Mouse (Mus musculus) neural tube, embryonic 14.5 days (tissue): Measurements from ENCODE around the gene Clpx. TPM values are rescaled to one million over a fixed set of nuclear protein-coding genes. Genes with fewer than 3 reads are reported as not detected.
"Not testable (repeated sequence)": the region's sequence is repeated elsewhere in the genome, so short reads cannot be mapped to it uniquely, and the experiment has no call there.

Experiments used
- ATAC-seq: fragments of 200-750 bp; cut with Nextera tagmentation; 2 replicates; pipeline ENCODE4 v1.8.0; 2017; ENCODE audit warnings: low read depth, mild to moderate bottlenecking, moderate TSS enrichment, moderate library complexity
- H3K27ac ChIP-seq: fragments of 300-500 bp; sonication (generic); 2 replicates; pipeline ENCODE4 v1.5.1; 2014; ENCODE audit warnings: low read depth, mild to moderate bottlenecking, control low read depth, low read length, moderate library complexity, mixed read lengths
- H3K27me3 ChIP-seq: fragments of 300-500 bp; sonication (generic); 2 replicates; pipeline ENCODE4 v1.6.1; 2014; ENCODE audit warnings: low read length; ENCODE audit not compliant: control insufficient read depth, insufficient read depth
- H3K36me3 ChIP-seq: fragments of 300-500 bp; sonication (generic); 2 replicates; pipeline ENCODE4 v1.6.1; 2014; ENCODE audit warnings: low read length, mixed read lengths; ENCODE audit not compliant: control insufficient read depth, insufficient read depth
- H3K4me1 ChIP-seq: fragments of 300-500 bp; sonication (generic); 2 replicates; pipeline ENCODE4 v1.6.1; 2014; ENCODE audit warnings: low read length; ENCODE audit not compliant: control insufficient read depth, insufficient read depth
- H3K4me2 ChIP-seq: fragments of 300-500 bp; sonication (generic); 2 replicates; pipeline ENCODE4 v1.6.1; 2014; ENCODE audit warnings: mild to moderate bottlenecking, low read depth, low read length, control low read depth
- H3K4me3 ChIP-seq: fragments of 300-500 bp; sonication (generic); 2 replicates; pipeline ENCODE4 v1.5.1; 2014; ENCODE audit warnings: low read depth, low read length, control low read depth, mixed read lengths
- H3K9ac ChIP-seq: fragments of 300-500 bp; sonication (generic); replicated peaks from 2 replicates; pipeline ENCODE4 v1.6.1; 2014; ENCODE audit warnings: low read depth, mild to moderate bottlenecking, control low read depth, low read length, mixed read lengths
- H3K9me3 ChIP-seq: fragments of 300-500 bp; sonication (generic); 2 replicates; pipeline ENCODE4 v1.6.1; 2016; ENCODE audit warnings: low read length; ENCODE audit not compliant: control insufficient read depth
- WGBS: fragments of 180-500 bp; shearing (Covaris S2); extraction: QIAGEN DNeasy Blood & Tissue Kit; methylation state at CpG from one replicate; pipeline ENCODE4 v1.1.7; 2014; 5-methylcytosine and 5-hydroxymethylcytosine counted together
- polyA plus RNA-seq: library from polyadenylated mRNA; unstranded; fragments of >200 nt; fragmentation: Nextera tagmentation; extraction: Ambion mirVana; gene quantifications from 2 replicates; pipeline ENCODE4 v1.2.1, GENCODE M21; 2014

Gene Clpx
- polyA plus RNA-seq, 1 experiment from 2014 or later: 40.5 TPM

DNA sequence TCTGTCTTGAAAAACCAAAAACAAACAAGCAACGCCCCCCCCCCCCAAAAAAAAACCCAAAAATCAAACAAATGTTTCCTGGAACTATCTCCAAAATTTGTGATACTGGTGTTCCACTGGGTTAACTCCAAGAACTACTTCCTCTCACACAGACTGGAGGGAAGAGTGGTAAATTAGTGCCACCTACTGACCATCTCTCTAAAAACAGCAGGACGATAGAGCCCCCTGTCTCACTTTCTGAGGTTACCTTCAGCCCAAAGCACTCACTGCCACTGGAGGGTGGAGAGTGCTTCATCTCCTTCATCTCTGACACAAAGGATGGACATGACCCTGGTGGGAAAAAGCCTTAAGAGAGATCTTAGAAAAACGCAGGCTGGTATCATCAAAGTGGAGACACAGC, 10.8 kb upstream of the Clpx start:
- 0 out of 2 replicates have a peak, but pooled peaks have one; percentile 49 for ATAC-seq
- H3K4me2 ChIP-seq: no peak overlapping the region
- 2% methylated on average over 3 of the region's 3 CpGs for WGBS

DNA sequence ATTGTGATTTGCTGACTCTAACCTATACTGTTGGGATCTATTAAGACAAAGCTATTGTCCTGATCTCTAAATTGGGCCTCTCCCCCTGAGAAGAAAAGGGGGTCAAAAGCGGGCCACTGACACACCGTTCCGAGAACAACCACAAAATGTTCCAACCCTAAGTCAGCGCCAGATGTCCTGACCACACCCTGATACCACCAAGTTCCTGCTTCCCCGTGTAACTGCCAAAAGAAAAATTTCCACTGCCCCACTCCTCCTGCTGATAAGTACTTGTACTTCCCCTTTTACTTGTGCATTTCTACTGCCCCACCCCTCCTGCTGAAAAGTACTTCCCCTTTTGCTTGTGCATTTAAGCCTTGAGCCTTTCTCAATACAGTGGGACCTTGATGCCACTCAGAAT, 5.8 kb upstream of the Clpx start:
- ATAC-seq, H3K36me3 ChIP-seq, H3K9me3 ChIP-seq, H3K27me3 ChIP-seq, H3K4me2 ChIP-seq, H3K4me3 ChIP-seq, H3K27ac ChIP-seq, H3K4me1 ChIP-seq, H3K9ac ChIP-seq: not testable (repeated sequence)
- 90% methylated on average over 5 of the region's 5 CpGs for WGBS

More for the DNA sequence above, 10.8 kb upstream of the Clpx start:
- H3K27ac ChIP-seq: no peak overlapping the region
- no peaks in the 10 kb centered on the region for H3K4me1 ChIP-seq
- H3K4me3 ChIP-seq: no peak overlapping the region
- H3K9ac ChIP-seq: no peak overlapping the region
- H3K9me3 ChIP-seq: no peaks in the 10 kb centered on the region
- no peaks in the 10 kb centered on the region for H3K27me3 ChIP-seq
- H3K36me3 ChIP-seq: no peaks in the 10 kb centered on the region

DNA sequence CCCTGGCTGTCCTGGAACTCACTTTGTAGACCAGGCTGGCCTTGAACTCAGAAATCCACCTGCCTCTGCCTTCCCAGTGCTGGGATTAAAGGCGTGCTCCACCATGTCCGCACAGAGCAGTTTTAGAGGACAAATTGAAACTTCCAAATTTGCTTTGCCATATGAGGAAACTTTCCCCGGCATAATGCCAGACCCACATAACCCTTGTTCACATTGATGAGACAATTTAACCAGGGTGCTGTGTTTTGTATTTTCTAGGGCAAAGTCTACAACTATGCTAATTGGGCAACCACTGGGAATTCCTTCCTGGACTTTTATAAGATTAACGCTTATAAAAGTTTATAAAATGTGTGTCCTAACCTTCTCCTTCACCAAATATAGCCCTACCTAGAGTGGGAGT, 4.1 kb upstream of the Clpx start:
- H3K9ac ChIP-seq: no peak overlapping the region
- no peak overlapping the region for H3K4me2 ChIP-seq
- no peaks in the 10 kb centered on the region for H3K9me3 ChIP-seq
- no peak overlapping the region for H3K4me3 ChIP-seq
- no peaks in the 10 kb centered on the region for H3K36me3 ChIP-seq
- no peak for ATAC-seq
- H3K4me1 ChIP-seq: peaks cover 2% of the 10 kb centered on the region
- WGBS: 95% methylated on average over 4 of the region's 4 CpGs
- no peak overlapping the region for H3K27ac ChIP-seq
- peaks cover 2% of the 10 kb centered on the region; the same call in 1 of the 2 replicates for H3K27me3 ChIP-seq

DNA sequence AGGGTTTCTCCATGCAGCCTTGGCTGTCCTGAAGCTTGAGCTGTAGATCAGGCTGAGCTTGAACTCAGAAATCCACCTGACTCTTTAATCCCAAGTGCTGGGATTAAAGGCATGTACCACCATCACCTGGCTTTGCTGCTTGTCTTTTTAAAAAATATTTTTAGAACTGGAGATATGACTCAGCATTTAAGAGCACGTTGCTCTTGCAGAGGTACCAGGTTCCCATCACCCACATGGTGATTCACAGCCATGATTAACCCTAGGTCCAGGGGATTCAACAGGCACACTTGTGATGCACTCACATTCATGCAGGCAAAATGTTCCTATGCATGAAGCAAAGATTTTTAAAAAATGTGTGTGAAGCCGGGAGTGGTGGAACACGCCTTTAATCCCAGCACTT, 1.6 kb upstream of the Clpx start:
- ATAC-seq: no peak
- Histone ChIP-seq H3K4me1 (peaks cover 13% of the 10 kb centered on the region), H3K9me3 (no peaks in the 10 kb centered on the region), H3K4me3 (no peak overlapping the region), H3K36me3 (0 out of 2 replicates have a peak, but pooled peaks cover 4% of the 10 kb centered on the region), H3K9ac (no peak overlapping the region), H3K27me3 (peaks cover 2% of the 10 kb centered on the region; the same call in 1 of the 2 replicates), H3K27ac (no peak overlapping the region), H3K4me2 (no peak overlapping the region)
- 91% methylated on average over 3 of the region's 3 CpGs for WGBS

DNA sequence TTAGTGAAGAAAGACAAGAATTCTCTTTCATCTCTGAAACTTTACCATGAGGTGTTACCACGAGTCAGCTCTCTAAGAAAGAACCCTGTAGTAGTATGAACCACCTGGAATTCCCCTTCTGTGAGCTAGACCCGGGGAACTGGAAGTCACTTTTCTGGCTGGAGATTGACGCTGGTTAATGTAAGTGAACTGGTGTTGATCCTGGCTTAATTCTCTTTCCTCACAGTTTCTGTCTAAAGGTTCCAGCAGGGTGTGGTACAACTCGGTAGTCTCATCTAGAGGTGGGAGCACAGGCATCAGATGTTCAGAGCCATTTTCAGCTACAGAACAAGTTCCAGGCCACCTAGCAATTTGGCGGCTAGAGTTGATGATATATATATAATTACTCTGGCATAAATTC, 941 bp upstream of the Clpx start:
- Histone ChIP-seq H3K27ac (no peak overlapping the region), H3K27me3 (peaks cover 2% of the 10 kb centered on the region; the same call in 1 of the 2 replicates), H3K9me3 (no peaks in the 10 kb centered on the region), H3K36me3 (0 out of 2 replicates have a peak, but pooled peaks cover 4% of the 10 kb centered on the region), H3K4me2 (peak overlapping the region; percentile 89), H3K4me3 (peak overlapping the region; percentile 97), H3K4me1 (peaks cover 13% of the 10 kb centered on the region), H3K9ac (peak overlapping the region; percentile 50)
- WGBS: 47% methylated on average over 5 of the region's 5 CpGs
- no peak for ATAC-seq

DNA sequence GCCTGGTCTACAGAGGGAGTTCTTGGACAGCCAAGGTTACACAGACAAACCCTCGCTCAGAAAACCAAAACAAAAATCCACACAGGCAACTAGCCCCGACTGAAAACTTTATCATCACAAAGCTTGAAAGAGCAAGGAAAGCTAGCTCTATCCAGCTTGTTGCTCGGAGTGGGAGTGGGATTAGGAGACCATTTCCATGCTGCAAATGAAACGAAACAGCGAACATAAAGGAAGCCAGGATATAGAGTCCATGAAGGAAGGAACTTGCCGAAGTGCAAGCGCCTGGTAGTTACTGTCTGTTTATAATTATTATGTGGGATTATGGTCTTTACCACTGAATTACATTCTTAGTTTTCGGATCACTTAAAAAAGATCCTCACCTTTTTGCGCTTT, 484 bp upstream of the Clpx start:
- Histone ChIP-seq H3K27ac (0 out of 2 replicates have a peak overlapping the region, but pooled peaks have one; percentile 58), H3K4me3 (peak overlapping the region; percentile 97), H3K9ac (peak overlapping the region; percentile 50), H3K4me2 (peak overlapping the region; percentile 89), H3K36me3 (0 out of 2 replicates have a peak, but pooled peaks cover 4% of the 10 kb centered on the region), H3K9me3 (no peaks in the 10 kb centered on the region), H3K27me3 (peaks cover 2% of the 10 kb centered on the region; the same call in 1 of the 2 replicates), H3K4me1 (peaks cover 13% of the 10 kb centered on the region)
- ATAC-seq: no peak
- WGBS: under 1% methylated on average over 9 of the region's 9 CpGs

DNA sequence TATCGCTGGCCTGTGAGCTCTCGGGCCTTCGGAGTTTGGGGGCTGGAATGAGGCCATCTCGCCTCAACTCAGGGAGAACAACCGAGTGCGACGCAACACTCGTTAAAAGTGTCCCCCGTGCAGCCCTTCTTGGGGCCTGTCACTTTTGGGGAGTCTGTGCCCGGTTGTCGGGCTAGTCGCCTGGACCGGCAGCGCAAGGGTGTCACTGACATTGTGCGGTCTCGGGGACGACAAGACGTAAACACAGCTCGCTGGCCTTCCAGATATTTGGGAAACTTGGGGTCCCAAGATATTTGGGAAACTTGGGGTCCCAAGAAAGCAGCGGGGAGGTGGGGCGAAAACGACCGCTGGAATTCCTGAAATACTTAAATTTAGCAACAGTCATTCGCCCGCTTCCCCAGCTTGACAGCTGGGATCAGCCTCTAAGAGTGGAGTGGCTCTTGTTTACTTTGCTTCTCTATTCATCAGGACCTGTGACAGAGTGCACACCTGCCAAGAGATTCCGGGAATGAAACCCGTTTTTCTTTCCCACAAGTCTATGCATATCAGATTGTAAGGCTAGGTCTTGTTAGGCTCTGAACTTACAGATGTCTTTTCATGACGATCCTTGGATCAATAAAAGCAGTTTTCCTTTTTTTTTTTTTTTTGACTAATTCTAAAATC, 787 bp downstream of the Clpx start:
- ATAC-seq: peak; percentile 19; the same call in 1 of the 2 replicates
- peak overlapping the region; percentile 97 for H3K4me3 ChIP-seq
- WGBS: 5% methylated on average over 28 of the region's 28 CpGs
- H3K27me3 ChIP-seq: peaks cover 2% of the 10 kb centered on the region; the same call in 1 of the 2 replicates
- H3K27ac ChIP-seq: peak overlapping the region; percentile 82
- 0 out of 2 replicates have a peak, but pooled peaks cover 4% of the 10 kb centered on the region for H3K36me3 ChIP-seq
- H3K9me3 ChIP-seq: no peaks in the 10 kb centered on the region
- H3K9ac ChIP-seq: peak overlapping the region; percentile 93
- peak overlapping the region; percentile 89 for H3K4me2 ChIP-seq
- peaks cover 13% of the 10 kb centered on the region for H3K4me1 ChIP-seq

DNA sequence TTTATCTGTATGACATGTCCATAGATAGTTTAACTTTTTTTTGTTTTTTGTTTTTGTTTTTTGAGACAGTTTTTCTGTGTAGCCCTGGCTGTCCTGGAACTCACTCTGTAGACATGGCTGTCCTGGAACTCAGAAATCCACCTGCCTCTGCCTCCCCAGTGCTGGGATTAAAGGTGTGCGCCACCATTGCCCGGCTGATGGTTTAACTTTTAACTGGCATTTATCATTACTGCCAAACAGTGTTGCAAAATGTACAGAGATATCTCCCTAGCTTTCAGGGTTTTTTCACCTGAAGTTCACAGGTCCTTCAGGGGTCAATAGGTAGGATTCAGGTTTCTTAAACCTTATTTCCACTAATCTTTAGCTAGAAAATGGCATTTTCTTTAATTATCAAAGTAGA, 3.0 kb downstream of the Clpx start:
- peaks cover 4% of the 10 kb centered on the region; the same call in 1 of the 2 replicates for H3K36me3 ChIP-seq
- no peak overlapping the region for H3K4me2 ChIP-seq
- H3K27me3 ChIP-seq: peaks cover 2% of the 10 kb centered on the region; the same call in 1 of the 2 replicates
- peaks cover 13% of the 10 kb centered on the region for H3K4me1 ChIP-seq
- no peaks in the 10 kb centered on the region for H3K9me3 ChIP-seq
- no peak overlapping the region for H3K9ac ChIP-seq
- no peak for ATAC-seq
- H3K27ac ChIP-seq: no peak overlapping the region
- WGBS: 98% methylated on average over 2 of the region's 2 CpGs
- no peak overlapping the region for H3K4me3 ChIP-seq

DNA sequence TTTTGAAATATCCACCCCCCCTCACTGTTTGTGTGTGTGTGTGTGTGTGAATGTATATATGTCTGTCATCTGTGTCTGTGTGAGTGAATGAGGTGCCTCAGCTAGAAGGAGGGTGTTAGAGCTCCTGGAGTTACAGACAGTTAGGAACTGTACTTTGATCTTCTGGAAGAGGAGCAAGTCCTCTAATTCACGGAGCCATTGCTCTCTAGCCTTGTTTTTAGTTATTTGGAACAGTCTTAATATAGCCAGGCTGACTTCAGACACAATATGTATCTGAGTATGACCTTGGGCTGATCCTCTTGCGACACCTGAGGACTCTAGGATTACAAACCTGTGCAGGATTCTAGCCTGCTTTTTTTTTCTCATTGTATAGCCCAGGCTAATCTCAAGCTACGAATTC, 4.7 kb downstream of the Clpx start:
- 92% methylated on average over 3 of the region's 3 CpGs for WGBS
- H3K4me3 ChIP-seq: no peak overlapping the region
- H3K27me3 ChIP-seq: peaks cover 2% of the 10 kb centered on the region; the same call in 1 of the 2 replicates
- H3K9me3 ChIP-seq: no peaks in the 10 kb centered on the region
- H3K4me1 ChIP-seq: peaks cover 13% of the 10 kb centered on the region
- H3K4me2 ChIP-seq: no peak overlapping the region
- H3K27ac ChIP-seq: no peak overlapping the region
- ATAC-seq: no peak
- H3K9ac ChIP-seq: no peak overlapping the region
- peaks cover 9% of the 10 kb centered on the region; the same call in 1 of the 2 replicates for H3K36me3 ChIP-seq
